Mouse (Mus musculus) lung, adult 2 months (tissue): ENCODE data around the gene S100a6.

Experiments
- CTCF ChIP-seq: fragments of 200-500 bp; IDR thresholded peaks from 2 replicates; pipeline ENCODE4 v1.5.1; 2011; ENCODE audit warnings: mild to moderate bottlenecking, low read length, control low read depth; ENCODE audit not compliant: insufficient read depth
- POLR2A ChIP-seq: fragments of 200-500 bp; IDR thresholded peaks from 2 replicates; pipeline ENCODE4 v1.6.1; 2011; ENCODE audit warnings: low read depth, mild to moderate bottlenecking, control low read depth, low read length, borderline replicate concordance; ENCODE audit errors: extremely low read depth

GRCm38 (mm10) chr3:90595556-90595955 is 17.1 kb upstream of the S100a6 start:
- no peak for TF ChIP-seq POLR2A
- TF ChIP-seq CTCF = no peak
